Mouse (Mus musculus) intestine, postnatal 0 days (tissue): Measurements from ENCODE around the gene Gm20696. TPM values are rescaled to one million over a fixed set of nuclear protein-coding genes. Genes with fewer than 3 reads are reported as not detected.

Experiments used
- ATAC-seq: fragments of 200-750 bp; cut with Nextera tagmentation; 2 replicates; pipeline ENCODE4 v1.8.0; 2017; ENCODE audit warnings: mild to moderate bottlenecking, moderate TSS enrichment, moderate library complexity
- H3K27ac ChIP-seq: fragments of 300-500 bp; sonication (generic); 2 replicates; pipeline ENCODE4 v1.5.1; 2014; ENCODE audit warnings: mild to moderate bottlenecking, low read depth, low read length, moderate library complexity
- H3K27me3 ChIP-seq: fragments of 300-500 bp; sonication (generic); replicated peaks from 2 replicates; pipeline ENCODE4 v1.6.1; 2014; ENCODE audit warnings: low read length, mixed read lengths; ENCODE audit not compliant: control insufficient read depth, insufficient read depth
- H3K36me3 ChIP-seq: fragments of 300-500 bp; sonication (generic); 2 replicates; pipeline ENCODE4 v1.6.1; 2014; ENCODE audit warnings: mild to moderate bottlenecking, moderate library complexity; ENCODE audit not compliant: control insufficient read depth, insufficient read depth
- H3K4me1 ChIP-seq: fragments of 300-500 bp; sonication (generic); replicated peaks from 2 replicates; pipeline ENCODE4 v1.6.1; 2014; ENCODE audit warnings: antibody characterized with exemption, low read length, mixed read lengths; ENCODE audit not compliant: control insufficient read depth, insufficient read depth
- H3K4me2 ChIP-seq: fragments of 300-500 bp; sonication (generic); replicated peaks from 2 replicates; pipeline ENCODE4 v1.6.1; 2014; ENCODE audit warnings: low read depth, mild to moderate bottlenecking, moderate library complexity
- H3K4me3 ChIP-seq: fragments of 300-500 bp; sonication (generic); 2 replicates; pipeline ENCODE4 v1.5.1; 2014; ENCODE audit warnings: low read depth, low read length
- H3K9ac ChIP-seq: fragments of 300-500 bp; sonication (generic); 2 replicates; pipeline ENCODE4 v1.6.1; 2014; ENCODE audit warnings: mild to moderate bottlenecking, low read depth, low read length
- H3K9me3 ChIP-seq: fragments of 300-500 bp; sonication (generic); 2 replicates; pipeline ENCODE4 v1.6.1; 2016; ENCODE audit warnings: mixed run types; ENCODE audit not compliant: control insufficient read depth
- CTCF ChIP-seq: sonication (generic); IDR thresholded peaks from 2 replicates; pipeline ENCODE4 v1.5.1; 2016; ENCODE audit warnings: low read depth, mild to moderate bottlenecking, control low read depth, antibody characterized with exemption, moderate library complexity
- WGBS: fragments of 180-500 bp; shearing (Covaris S2); extraction: QIAGEN DNeasy Blood & Tissue Kit; methylation state at CpG from one replicate; pipeline ENCODE4 v1.1.7; 2014; 5-methylcytosine and 5-hydroxymethylcytosine counted together
- polyA plus RNA-seq: library from polyadenylated mRNA; unstranded; fragments of >200 nt; fragmentation: Nextera tagmentation; extraction: Ambion mirVana; gene quantifications from 2 replicates; pipeline ENCODE4 v1.2.1, GENCODE M21; 2015

Gene Gm20696
- polyA plus RNA-seq, 1 experiment from 2014 or later, result 1.4 TPM

DNA sequence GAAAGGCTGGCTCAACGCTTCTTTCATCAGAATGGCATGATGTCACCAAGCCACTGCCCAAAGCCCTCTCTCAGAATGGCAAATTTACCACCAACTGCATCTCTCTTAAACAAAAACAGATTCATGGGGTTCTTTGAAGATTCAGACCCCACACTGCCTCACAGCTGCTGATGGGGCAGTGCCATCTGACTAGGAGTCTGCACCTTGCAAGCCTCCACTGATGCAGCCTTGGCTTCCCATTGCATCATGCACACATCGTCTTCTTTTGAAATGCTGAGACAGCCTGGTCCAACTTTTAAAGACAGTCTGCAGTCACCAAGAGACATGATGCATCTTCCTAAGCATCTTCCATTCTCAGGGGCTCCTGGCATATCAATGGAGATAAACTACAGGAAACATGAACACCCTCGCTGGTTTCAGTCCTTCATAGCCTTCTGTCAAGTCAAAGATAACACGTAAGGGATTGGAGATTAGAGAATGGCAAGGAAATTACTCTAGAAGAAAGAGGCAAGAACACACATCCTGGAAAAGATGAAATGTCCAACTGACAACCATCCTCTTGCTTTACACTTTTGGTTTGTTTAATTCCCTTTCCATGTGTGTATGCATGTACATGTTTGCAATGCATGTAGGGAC is 298.4 kb downstream of the Gm20696 start:
- H3K9ac ChIP-seq, result no peak overlapping the region
- 79% methylated on average over 4 of the region's 4 CpGs for WGBS
- no peak for ATAC-seq
- no peaks in the 10 kb centered on the region for H3K9me3 ChIP-seq
- TF ChIP-seq CTCF, result no peak
- no peaks in the 10 kb centered on the region for H3K36me3 ChIP-seq
- no peak overlapping the region for H3K27ac ChIP-seq
- H3K4me1 ChIP-seq, result no peaks in the 10 kb centered on the region
- no peaks in the 10 kb centered on the region for H3K27me3 ChIP-seq
- no peak overlapping the region for H3K4me3 ChIP-seq
- no peak overlapping the region for H3K4me2 ChIP-seq

DNA sequence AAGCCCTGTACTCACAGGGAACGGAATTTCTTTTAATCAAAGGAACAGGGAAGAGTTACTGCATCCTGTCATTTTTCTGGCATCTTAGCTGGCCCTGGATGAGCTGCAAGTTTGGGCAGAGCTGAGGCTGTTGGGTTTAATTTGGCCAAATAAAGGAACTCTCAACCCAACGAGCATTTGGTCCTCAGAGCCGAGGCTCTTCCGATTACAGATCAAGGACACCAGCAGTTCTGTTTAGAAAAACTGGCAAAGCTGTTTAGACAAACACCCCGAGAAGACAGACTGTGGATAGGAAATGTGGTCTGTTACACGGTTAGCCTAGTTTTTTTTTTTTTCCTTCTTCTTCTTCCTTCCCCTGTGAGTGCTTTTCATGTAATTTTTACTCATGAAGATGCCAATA is 302.1 kb downstream of the Gm20696 start:
- Histone ChIP-seq H3K27me3 (no peaks in the 10 kb centered on the region), H3K36me3 (no peaks in the 10 kb centered on the region)
- 51% methylated on average over 6 of the region's 6 CpGs for WGBS

DNA sequence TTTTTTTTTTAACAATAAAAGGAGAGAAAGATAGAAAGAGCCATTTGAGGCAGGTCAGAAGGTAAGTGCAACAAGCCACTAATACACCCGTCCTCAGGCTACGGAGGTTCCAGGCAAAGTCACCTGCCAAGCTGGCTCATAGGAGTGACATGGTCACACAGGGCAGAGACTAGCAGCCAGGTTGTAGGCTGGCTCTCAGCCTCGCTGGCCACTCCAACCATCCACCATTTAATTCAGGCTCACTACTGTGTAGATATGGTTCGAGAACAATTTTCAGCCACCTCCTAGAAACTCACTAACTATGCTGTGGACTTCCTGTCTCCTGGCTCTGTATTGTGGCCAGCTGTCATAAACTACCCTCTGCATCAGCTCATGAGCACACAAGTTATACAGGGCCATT is 306.0 kb downstream of the Gm20696 start:
- no peaks in the 10 kb centered on the region for H3K9me3 ChIP-seq
- no peak overlapping the region; the same call in 1 of the 2 replicates for H3K27ac ChIP-seq
- no peaks in the 10 kb centered on the region for H3K27me3 ChIP-seq
- no peak for ATAC-seq
- H3K4me3 ChIP-seq, result no peak overlapping the region
- WGBS, result 81% methylated on average over 4 of the region's 4 CpGs
- H3K4me1 ChIP-seq, result peaks cover 6% of the 10 kb centered on the region; the same call in 1 of the 2 replicates
- TF ChIP-seq CTCF, result no peak
- no peaks in the 10 kb centered on the region for H3K36me3 ChIP-seq
- H3K4me2 ChIP-seq, result no peak overlapping the region
- no peak overlapping the region for H3K9ac ChIP-seq

More for the DNA sequence above, 302.1 kb downstream of the Gm20696 start:
- Histone ChIP-seq H3K4me3 (no peak overlapping the region), H3K9me3 (no peaks in the 10 kb centered on the region), H3K27ac (no peak overlapping the region), H3K4me1 (peaks cover 1% of the 10 kb centered on the region; the same call in 1 of the 2 replicates), H3K9ac (no peak overlapping the region), H3K4me2 (no peak overlapping the region)
- ATAC-seq, result no peak
- no peak for TF ChIP-seq CTCF

DNA sequence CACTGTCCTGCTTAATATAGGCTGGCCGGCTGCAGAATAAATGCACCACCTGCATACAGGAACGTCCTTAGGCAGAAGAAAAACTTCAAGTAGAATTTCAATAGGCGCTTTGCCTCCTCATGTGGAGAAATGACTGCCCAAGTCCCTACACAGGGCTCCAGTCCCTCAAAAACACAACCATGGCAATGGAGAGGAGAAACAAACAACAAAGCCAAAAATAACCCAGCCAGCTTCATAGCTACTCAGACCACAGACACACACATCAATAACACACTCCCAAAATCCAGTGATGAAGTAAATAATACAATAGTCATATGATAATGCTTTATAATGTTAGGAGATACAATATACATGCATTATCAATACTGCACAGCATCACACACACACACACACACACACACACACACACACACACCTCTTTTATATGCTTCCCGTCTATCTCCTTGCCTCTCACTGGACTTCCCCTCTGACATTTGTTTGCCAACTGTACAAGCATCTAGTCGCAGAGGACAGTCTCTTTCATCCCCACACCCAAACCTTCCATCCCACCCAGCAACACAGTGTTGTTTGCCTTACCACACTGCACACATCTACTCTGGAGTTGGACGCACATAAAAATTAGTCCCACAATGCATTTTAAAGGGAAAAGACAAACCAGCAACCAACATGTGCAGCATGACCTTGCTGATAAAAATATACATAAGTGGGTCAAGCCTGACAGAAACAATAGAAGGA is 306.7 kb downstream of the Gm20696 start:
- peaks cover 6% of the 10 kb centered on the region; the same call in 1 of the 2 replicates for H3K4me1 ChIP-seq
- H3K4me3 ChIP-seq, result no peak overlapping the region
- H3K9me3 ChIP-seq, result no peaks in the 10 kb centered on the region
- H3K27me3 ChIP-seq, result no peaks in the 10 kb centered on the region
- H3K9ac ChIP-seq, result no peak overlapping the region
- WGBS, result 63% methylated on average over 6 of the region's 6 CpGs
- ATAC-seq, result no peak
- no peak overlapping the region; the same call in 1 of the 2 replicates for H3K27ac ChIP-seq
- no peaks in the 10 kb centered on the region for H3K36me3 ChIP-seq
- no peak overlapping the region for H3K4me2 ChIP-seq
- TF ChIP-seq CTCF, result no peak

DNA sequence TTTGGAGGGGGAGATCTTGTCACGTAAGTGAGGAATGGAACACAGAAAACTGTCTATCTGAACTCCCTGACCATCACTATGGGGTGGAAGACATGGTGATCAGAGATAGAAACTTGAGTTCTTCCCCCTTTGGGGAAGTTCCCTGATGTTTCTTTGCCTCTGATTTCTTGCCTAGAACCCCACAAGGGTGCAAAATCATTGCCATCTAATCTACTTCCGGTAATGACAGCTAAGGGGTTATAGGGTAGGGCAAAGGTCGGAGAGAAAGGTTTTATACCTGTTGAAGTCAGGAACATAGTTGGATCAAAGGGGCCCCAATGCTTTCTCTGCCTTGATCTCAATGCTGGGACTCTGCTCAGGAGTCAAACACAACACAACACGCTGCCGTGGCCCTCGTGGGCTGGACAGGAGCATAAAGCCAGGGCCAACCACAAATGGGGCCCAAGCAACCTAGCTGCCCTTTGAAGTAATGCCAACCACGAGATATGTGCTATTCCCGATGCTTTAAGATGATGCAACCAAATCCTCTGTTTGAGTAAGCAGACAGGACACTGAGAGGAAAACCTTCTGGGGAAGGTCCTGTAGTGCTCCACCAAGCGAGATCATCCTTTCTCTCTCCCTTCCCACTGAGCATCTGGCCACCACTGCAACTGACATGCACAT is 307.4 kb downstream of the Gm20696 start:
- 43% methylated on average over 9 of the region's 9 CpGs for WGBS
- H3K27ac ChIP-seq, result no peak overlapping the region; the same call in 1 of the 2 replicates
- TF ChIP-seq CTCF, result no peak

DNA sequence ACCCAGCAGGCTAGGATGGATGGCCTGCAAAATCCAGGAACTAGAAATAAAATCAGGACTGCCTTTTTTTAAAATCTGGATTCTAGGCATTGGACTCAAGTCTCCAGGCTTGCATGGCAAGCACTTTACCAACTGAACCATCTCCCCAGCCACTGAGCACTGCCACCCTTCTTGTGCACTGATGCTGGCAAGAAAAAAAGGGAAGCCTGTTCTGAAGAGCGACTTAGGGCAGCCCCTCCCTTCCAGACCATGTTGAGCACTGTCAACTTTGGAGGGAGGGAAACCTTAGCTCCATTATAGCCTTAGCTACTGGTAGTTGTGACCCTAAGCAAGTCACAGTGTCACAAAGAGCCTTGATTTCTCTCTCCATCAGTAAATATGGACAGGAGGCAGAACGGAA is 308.7 kb downstream of the Gm20696 start:
- Histone ChIP-seq H3K4me2 (no peak overlapping the region), H3K27ac (no peak overlapping the region), H3K9ac (no peak overlapping the region), H3K27me3 (no peaks in the 10 kb centered on the region), H3K9me3 (no peaks in the 10 kb centered on the region), H3K4me1 (peaks cover 6% of the 10 kb centered on the region; the same call in 1 of the 2 replicates), H3K36me3 (no peaks in the 10 kb centered on the region), H3K4me3 (no peak overlapping the region)
- no peak for TF ChIP-seq CTCF
- 93% methylated on average over 2 of the region's 2 CpGs for WGBS
- ATAC-seq, result no peak

More for the DNA sequence above, 307.4 kb downstream of the Gm20696 start:
- Histone ChIP-seq H3K27me3 (no peaks in the 10 kb centered on the region), H3K9me3 (no peaks in the 10 kb centered on the region), H3K4me2 (no peak overlapping the region), H3K4me1 (peaks cover 6% of the 10 kb centered on the region; the same call in 1 of the 2 replicates), H3K9ac (no peak overlapping the region), H3K4me3 (no peak overlapping the region), H3K36me3 (no peaks in the 10 kb centered on the region)
- peak; percentile 74 for ATAC-seq
